Mouse (Mus musculus): ENCODE data around the gene Grin2a. TPM values are rescaled to one million over a fixed set of nuclear protein-coding genes. Genes with fewer than 3 reads are reported as not detected.

Grin2a gene
- total RNA-seq, 1 experiment from 2014 or later = not detected

- no peak for ATAC-seq (replicated peaks; ENCODE audit: insufficient number of reproducible peaks, low FRiP score, low TSS enrichment, poor library complexity, severe bottlenecking)
Measured at GRCm38 (mm10) chr16:9602579-9602978, 392.8 kb downstream of the Grin2a start.

GRCm38 (mm10) chr16:9589176-9589575, 406.2 kb downstream of the Grin2a start:
- ATAC-seq (replicated peaks; ENCODE audit: insufficient number of reproducible peaks, low FRiP score, low TSS enrichment, poor library complexity, severe bottlenecking) = no peak

GRCm38 (mm10) chr16:9588431-9588830, 406.9 kb downstream of the Grin2a start:
- ATAC-seq (replicated peaks; ENCODE audit: insufficient number of reproducible peaks, low FRiP score, low TSS enrichment, poor library complexity, severe bottlenecking) = no peak

GRCm38 (mm10) chr16:9583981-9584380, 411.4 kb downstream of the Grin2a start:
- ATAC-seq (replicated peaks; ENCODE audit: insufficient number of reproducible peaks, low FRiP score, low TSS enrichment, poor library complexity, severe bottlenecking) = no peak

DNA sequence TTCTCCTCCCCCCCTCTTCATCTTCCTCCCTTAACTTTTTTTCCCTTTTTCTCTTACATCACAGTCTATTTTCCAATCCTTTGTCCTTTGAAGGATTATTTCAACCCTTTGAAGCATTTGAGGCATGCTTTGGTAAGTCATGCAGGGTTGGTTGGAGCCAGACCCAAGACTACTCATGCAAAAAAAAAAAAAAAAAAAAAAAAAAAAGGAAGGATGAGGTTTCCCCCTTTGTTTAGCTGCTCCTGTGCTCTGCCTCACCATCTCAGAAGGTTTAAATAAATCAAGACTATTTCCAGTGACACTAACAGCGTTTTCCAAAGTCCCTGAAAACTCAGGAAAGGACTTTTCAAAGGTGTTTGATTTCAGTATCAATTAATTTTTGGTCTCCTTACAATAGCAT, 423.6 kb downstream of the Grin2a start:
- ATAC-seq (replicated peaks; ENCODE audit: insufficient number of reproducible peaks, low FRiP score, low TSS enrichment, poor library complexity, severe bottlenecking) = no peak

DNA sequence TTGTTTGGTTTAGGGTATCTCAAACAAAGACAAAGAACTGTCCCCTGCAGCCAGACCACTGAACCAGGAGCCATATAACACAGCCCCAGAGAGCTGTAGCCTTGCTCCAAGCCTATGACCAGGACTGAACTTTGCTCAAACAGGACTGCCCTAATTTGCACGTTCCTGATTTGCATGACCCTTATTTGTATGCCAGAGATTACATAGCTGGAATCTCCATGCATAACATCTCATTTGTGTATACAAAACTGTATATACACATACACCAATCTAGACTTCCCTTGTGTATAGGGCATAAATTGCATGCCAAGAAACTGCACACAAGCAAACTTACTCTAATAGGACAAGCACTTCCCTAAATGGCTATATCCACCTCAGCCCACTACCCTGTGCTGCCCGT, 428.1 kb downstream of the Grin2a start:
- ATAC-seq (replicated peaks; ENCODE audit: insufficient number of reproducible peaks, low FRiP score, low TSS enrichment, poor library complexity, severe bottlenecking) = no peak

GRCm38 (mm10) chr16:9561816-9562215, 433.5 kb downstream of the Grin2a start:
- ATAC-seq (replicated peaks; ENCODE audit: insufficient number of reproducible peaks, low FRiP score, low TSS enrichment, poor library complexity, severe bottlenecking) = no peak

DNA sequence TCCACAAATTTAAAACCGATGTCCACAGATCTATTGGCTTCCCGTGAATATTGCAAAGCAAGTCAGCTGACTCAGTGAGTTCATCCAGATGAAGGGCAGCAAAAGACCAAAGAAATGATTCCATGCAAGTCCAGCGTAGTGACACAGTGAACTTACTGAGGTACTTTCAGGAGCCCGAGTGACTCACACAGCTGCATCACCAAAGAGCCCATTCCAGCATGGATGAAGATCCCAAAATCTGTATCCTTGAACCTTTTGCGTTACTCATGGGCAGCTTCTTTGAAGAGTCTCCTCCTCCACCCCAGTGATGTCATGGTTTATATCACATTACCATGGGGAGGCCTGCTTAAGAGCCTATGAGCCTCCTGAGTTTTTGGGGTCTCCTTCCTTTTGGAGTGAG, 460.2 kb downstream of the Grin2a start:
- ATAC-seq (replicated peaks; ENCODE audit: insufficient number of reproducible peaks, low FRiP score, low TSS enrichment, poor library complexity, severe bottlenecking) = no peak

DNA sequence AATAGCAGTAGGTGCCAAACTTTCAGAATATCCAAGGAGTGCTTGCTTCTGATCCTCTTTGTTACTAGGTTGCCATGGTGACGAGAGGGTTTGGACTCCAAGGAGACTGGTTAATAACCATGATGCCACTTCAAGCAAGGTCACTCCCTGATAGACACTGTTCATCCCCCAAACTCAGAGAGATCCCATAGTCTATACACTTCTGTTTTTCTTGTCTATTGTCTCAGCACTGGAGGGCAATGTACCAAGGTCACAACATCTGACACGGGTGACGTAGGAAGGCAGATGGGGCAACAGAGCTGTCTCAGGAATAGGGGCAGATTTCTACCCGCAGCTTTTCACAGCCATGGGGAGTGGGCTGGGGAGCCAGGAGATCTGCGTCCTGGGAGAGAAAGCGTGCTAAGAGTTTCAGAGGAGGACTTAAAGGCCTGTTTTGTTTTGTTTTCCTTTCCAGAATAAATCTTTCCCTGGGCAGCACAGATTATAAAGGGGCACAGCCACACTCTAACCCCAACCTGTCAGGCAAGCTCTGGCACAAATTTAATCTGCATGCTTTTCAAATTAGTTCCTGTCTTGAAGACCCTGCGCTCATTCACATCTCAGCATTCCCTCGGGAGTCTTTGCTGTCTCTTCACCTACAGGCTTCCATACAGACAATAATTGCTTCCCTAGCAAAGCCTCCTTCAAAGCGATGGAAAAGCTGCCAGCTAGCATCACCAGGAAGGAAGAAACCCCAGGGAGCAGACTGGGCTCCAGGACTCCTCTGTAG, 461.6 kb downstream of the Grin2a start:
- no peak for ATAC-seq (replicated peaks; ENCODE audit: insufficient number of reproducible peaks, low FRiP score, low TSS enrichment, poor library complexity, severe bottlenecking)

DNA sequence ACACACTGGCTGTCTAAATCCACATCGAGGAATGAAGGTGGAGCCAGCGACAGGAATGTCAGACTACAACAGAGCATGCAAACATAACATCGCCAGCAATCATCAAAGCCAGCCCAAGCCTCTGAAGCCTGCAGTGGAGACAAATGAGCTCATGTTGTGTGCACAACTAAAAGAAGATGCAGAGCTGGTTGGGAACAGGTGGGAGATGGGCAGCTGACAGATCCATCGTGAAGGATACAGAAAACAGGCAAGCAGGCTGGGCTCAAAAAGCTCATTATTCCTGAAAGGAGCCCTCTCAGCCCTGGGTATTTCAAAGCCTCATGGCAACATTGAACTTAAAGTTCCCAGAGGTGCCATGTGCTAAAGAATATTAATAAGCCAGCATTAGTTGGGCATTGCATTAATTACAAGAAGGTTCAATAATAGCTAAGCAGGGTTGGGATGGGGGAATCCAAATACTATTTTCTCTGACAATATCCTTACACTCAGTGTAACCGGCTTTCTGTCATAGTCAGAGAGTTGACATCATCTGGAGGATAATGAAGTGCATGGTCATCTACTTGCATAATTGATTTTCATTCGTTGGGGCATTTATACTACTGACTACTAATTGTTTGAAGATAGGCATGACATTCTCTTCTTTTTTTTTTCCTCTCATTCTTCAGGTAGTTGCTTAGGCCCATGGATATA, 462.4 kb downstream of the Grin2a start:
- ATAC-seq (replicated peaks; ENCODE audit: insufficient number of reproducible peaks, low FRiP score, low TSS enrichment, poor library complexity, severe bottlenecking) = no peak

DNA sequence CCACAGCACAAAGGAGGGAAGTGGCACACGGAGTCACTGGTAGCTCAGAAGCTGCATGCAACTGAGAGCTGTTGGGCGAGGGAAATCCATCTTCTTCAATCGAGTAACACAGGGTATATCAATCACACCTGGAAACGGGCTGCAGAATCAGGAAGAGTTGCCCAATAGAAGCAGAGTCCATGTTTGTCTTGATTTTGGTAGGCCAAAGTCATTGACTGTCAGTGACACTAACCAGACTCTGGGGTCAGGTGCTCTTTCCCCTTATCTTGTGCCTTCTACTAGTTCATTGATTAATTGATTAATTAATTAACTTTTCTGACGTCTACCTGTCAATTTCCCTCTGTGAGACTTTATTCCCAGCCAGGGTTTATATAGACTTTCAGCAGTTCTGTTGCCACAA, 468.1 kb downstream of the Grin2a start:
- no peak for ATAC-seq (replicated peaks; ENCODE audit: insufficient number of reproducible peaks, low FRiP score, low TSS enrichment, poor library complexity, severe bottlenecking)

DNA sequence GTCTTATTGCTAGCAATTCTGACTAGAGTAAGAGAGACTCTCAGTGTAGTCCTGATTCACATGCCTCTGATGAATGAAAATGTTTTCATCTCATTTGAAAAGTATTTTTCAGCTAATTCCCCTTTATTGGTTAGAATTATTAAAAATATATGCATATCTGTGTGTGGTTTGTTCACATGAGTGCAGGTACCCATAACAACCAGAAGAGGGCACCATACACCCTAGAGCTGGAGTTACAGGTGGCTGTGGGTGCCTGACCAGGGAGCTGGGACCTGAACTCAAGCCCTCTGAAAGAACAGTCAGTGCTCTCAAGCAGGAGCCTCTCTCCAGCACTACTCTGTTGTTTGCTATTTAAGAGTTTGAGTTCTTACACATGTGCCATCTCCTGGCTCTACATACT, 472.0 kb downstream of the Grin2a start:
- ATAC-seq (replicated peaks; ENCODE audit: insufficient number of reproducible peaks, low FRiP score, low TSS enrichment, poor library complexity, severe bottlenecking) = no peak

Other genes starting within 250 kb of the Grin2a start
- gene Rpl39l, start 174.7 kb upstream of the Grin2a start, total RNA-seq (2017) = 2.0 TPM in 1 of 3 replicates, not detected in the others
- gene Atf7ip2, start 197.2 kb upstream of the Grin2a start, total RNA-seq (2017) = not detected in 3 replicates